Mouse (Mus musculus) embryonic facial prominence, embryonic 11.5 days (tissue): Measurements from ENCODE around the gene Hepacam. TPM values are rescaled to one million over a fixed set of nuclear protein-coding genes. Genes with fewer than 3 reads are reported as not detected.

Source experiments
- ATAC-seq: fragments of 200-750 bp; cut with Nextera tagmentation; replicated peaks from 2 replicates; pipeline ENCODE4 v1.8.0; 2017; ENCODE audit warnings: low read depth; ENCODE audit not compliant: insufficient number of reproducible peaks, low FRiP score, low TSS enrichment
- DNase-seq: peaks from one replicate; pipeline ENCODE4 v3.0.0-alpha.2; 2015; ENCODE audit warnings: low spot score
- H3K27ac ChIP-seq: fragments of 300-500 bp; sonication (generic); replicated peaks from 2 replicates; pipeline ENCODE4 v1.5.1; 2014; ENCODE audit warnings: mild to moderate bottlenecking, low read depth, low read length, control low read depth
- H3K27me3 ChIP-seq: fragments of 300-500 bp; sonication (generic); 2 replicates; pipeline ENCODE4 v1.6.1; 2014; ENCODE audit warnings: mild to moderate bottlenecking, low read length, moderate library complexity, mixed read lengths; ENCODE audit not compliant: control insufficient read depth, insufficient read depth
- H3K36me3 ChIP-seq: fragments of 300-500 bp; sonication (generic); replicated peaks from 2 replicates; pipeline ENCODE4 v1.6.1; 2014; ENCODE audit warnings: low read depth, mild to moderate bottlenecking, low read length, moderate library complexity, mixed read lengths; ENCODE audit not compliant: control insufficient read depth, insufficient read depth
- H3K4me1 ChIP-seq: fragments of 300-500 bp; sonication (generic); 2 replicates; pipeline ENCODE4 v1.6.1; 2014; ENCODE audit warnings: low read length, mixed read lengths; ENCODE audit not compliant: control insufficient read depth, insufficient read depth
- H3K4me2 ChIP-seq: fragments of 300-500 bp; sonication (generic); 2 replicates; pipeline ENCODE4 v1.6.1; 2014; ENCODE audit warnings: low read depth, mild to moderate bottlenecking, control low read depth, low read length, moderate library complexity
- H3K4me3 ChIP-seq: fragments of 300-500 bp; sonication (generic); 2 replicates; pipeline ENCODE4 v1.5.1; 2014; ENCODE audit warnings: low read depth, low read length, control low read depth
- H3K9ac ChIP-seq: fragments of 300-500 bp; sonication (generic); replicated peaks from 2 replicates; pipeline ENCODE4 v1.6.1; 2014; ENCODE audit warnings: mild to moderate bottlenecking, control low read depth, low read length
- H3K9me3 ChIP-seq: fragments of 300-500 bp; sonication (generic); replicated peaks from 2 replicates; pipeline ENCODE4 v1.6.1; 2016; ENCODE audit warnings: mild to moderate bottlenecking, low read length, inconsistent platforms, mixed read lengths; ENCODE audit not compliant: control insufficient read depth
- WGBS: fragments of 180-500 bp; shearing (Covaris S2); extraction: QIAGEN DNeasy Blood & Tissue Kit; methylation state at CpG from one replicate; pipeline ENCODE4 v1.1.7; 2014; 5-methylcytosine and 5-hydroxymethylcytosine counted together
- polyA plus RNA-seq: library from polyadenylated mRNA; unstranded; fragments of >200 nt; fragmentation: Nextera tagmentation; extraction: Ambion mirVana; gene quantifications from 2 replicates; pipeline ENCODE4 v1.2.1, GENCODE M21; 2014

The Hepacam gene
- polyA plus RNA-seq, 1 experiment from 2014 or later = not detected

DNA sequence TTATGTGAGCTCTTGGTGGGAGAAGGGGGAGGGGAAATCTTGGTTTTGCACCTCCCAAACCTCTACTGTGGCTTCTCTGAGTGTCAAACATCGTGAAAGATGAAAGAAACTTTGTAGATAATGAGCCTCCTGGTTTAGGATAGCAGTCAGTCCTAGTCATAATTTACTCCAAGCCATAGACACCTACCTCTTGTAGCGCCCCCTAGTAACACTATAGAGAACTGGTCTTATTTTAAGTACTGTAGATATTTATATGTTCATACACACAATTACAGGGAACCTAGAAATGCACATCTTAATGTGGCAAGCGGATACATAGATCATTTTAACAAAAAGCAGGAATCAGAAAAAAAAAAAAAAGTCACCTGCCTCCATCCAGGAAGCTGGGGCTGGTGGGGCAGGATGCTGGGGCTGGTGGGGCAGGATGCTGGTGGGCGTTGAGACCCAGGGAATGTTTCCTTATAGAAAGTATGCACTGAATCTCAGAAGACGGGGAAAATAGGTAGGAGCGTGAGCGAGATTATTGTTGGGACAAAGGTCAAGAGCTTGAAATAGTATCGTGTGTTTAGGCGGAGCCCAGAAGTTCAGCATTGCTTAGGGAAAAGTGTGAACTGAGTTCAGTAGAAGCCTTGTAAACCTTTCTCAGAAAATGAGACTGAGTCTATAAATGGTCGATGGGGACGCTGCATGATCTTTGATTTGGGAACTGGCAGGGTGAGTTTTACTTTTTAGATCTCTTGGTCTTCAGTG lies 1.1 kb downstream of the Hepacam start:
- ATAC-seq (no peak), DNase-seq (no peak)
- WGBS = 80% methylated on average over 11 of the region's 11 CpGs

DNA sequence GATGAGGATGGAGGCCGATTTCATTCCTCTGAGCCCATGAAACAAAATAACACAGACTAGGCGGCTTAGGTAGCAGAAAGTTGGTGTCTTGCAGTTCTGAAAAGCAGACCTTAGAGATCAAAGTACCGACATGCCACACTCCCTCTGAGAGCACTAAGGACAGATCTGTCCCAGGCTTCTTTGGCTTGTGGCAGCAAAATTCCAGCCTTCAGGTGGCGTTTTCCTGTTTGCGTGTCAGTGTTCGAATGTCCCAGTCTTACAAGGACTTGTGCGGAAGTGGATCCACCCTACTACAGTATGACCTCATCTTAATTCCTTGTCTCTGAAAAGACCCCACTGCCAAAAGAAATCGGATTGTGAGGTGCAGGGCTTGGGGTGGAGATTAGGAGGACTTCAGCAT lies 1.7 kb downstream of the Hepacam start:
- no peak overlapping the region for H3K9ac ChIP-seq

More for the DNA sequence above, 1.1 kb downstream of the Hepacam start:
- Histone ChIP-seq H3K4me3 (no peak overlapping the region), H3K4me1 (no peaks in the 10 kb centered on the region), H3K9me3 (no peaks in the 10 kb centered on the region), H3K27ac (no peak overlapping the region), H3K9ac (no peak overlapping the region), H3K4me2 (no peak overlapping the region), H3K27me3 (no peaks in the 10 kb centered on the region; the same call in 1 of the 2 replicates), H3K36me3 (no peaks in the 10 kb centered on the region)

DNA sequence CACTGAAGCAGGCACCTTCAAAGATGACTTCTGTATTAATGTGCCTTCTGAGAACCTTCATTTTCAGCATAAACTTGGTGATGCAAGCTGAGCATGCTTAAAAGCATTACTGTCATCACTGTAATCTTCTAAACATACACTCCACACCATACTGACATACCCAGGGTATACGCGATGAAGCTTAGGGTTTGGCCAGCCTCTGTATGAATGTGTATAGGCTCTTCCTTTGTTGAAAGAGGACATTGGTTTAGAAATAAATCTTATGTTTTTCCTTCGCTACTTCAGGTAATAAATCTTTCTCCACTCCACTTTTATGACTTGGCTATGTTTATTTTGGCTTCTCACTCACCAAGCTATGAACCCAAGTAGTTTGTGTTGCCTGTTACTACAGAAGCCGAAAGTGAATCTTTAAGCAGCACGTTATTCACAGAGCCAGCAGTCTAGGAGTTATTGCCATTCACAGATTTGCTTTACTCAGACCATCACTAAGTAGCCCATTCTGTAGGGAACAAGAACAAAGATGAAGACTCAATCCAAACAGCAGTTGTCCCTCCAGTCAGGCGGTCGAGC lies 4.2 kb downstream of the Hepacam start:
- ATAC-seq (no peak), DNase-seq (no peak)
- Histone ChIP-seq H3K27me3 (no peaks in the 10 kb centered on the region; the same call in 1 of the 2 replicates), H3K4me3 (no peak overlapping the region), H3K27ac (no peak overlapping the region), H3K9me3 (no peaks in the 10 kb centered on the region), H3K4me1 (no peaks in the 10 kb centered on the region), H3K36me3 (no peaks in the 10 kb centered on the region), H3K4me2 (no peak overlapping the region), H3K9ac (no peak overlapping the region)
- WGBS = 90% methylated on average over 7 of the region's 7 CpGs

More for the DNA sequence above, 1.7 kb downstream of the Hepacam start:
- no peak overlapping the region for H3K4me3 ChIP-seq
- H3K9me3 ChIP-seq = no peaks in the 10 kb centered on the region
- no peak overlapping the region for H3K27ac ChIP-seq
- H3K36me3 ChIP-seq = no peaks in the 10 kb centered on the region
- ATAC-seq = no peak
- H3K4me2 ChIP-seq = no peak overlapping the region
- H3K4me1 ChIP-seq = no peaks in the 10 kb centered on the region
- no peaks in the 10 kb centered on the region; the same call in 1 of the 2 replicates for H3K27me3 ChIP-seq
- DNase-seq = no peak
- 77% methylated on average over 8 of the region's 8 CpGs for WGBS

DNA sequence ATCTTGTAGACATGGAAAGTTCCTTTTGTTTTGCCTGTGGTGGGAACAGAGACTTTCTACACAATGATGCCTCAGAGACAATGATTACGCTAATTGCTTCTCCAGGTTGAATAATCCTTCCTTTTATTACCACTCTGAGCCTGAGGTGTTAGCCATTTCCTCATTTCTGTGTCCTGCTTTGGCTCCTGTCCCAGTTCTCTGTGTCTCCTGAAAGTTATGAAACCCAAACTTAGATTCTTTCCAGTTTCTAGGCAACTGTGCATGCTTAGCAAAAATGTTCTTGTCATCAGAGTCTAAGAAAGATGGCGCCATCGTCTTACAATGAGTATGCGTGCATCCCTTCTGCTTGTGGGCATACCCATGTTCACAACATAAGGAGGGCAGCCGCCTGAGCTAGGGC lies 8.6 kb downstream of the Hepacam start:
- no peaks in the 10 kb centered on the region for H3K36me3 ChIP-seq
- no peaks in the 10 kb centered on the region; the same call in 1 of the 2 replicates for H3K27me3 ChIP-seq
- ATAC-seq = no peak
- H3K4me1 ChIP-seq = no peaks in the 10 kb centered on the region
- 88% methylated on average over 5 of the region's 5 CpGs for WGBS
- DNase-seq = no peak
- no peak overlapping the region for H3K4me2 ChIP-seq
- H3K27ac ChIP-seq = no peak overlapping the region
- H3K9me3 ChIP-seq = no peaks in the 10 kb centered on the region
- no peak overlapping the region for H3K9ac ChIP-seq
- H3K4me3 ChIP-seq = no peak overlapping the region

DNA sequence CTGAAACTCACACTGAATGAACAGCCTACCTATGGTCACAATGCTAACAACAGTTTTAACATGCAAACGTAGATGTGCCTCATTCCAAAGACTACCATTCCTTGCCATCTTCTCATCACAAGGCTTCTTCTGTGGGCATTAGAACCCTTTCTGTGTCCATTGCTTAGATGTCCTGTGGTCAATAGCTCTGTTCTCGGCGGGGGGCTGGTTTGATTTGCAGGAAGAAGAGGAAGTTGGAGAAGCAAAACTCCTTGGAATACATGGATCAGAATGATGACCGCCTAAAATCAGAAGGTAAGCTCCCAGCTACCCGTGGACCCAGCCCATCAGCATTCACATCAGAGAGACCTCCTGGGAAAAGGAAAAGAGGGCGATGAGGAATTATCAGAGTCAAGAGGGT lies 16.0 kb downstream of the Hepacam start:
- H3K27ac ChIP-seq = no peak overlapping the region
- DNase-seq (no peak), ATAC-seq (no peak)
- H3K4me2 ChIP-seq = no peak overlapping the region
- no peak overlapping the region for H3K4me3 ChIP-seq
- no peak overlapping the region for H3K9ac ChIP-seq
- no peaks in the 10 kb centered on the region for H3K36me3 ChIP-seq
- H3K27me3 ChIP-seq = no peaks in the 10 kb centered on the region; the same call in 1 of the 2 replicates
- no peaks in the 10 kb centered on the region; the same call in 1 of the 2 replicates for H3K4me1 ChIP-seq
- no peaks in the 10 kb centered on the region for H3K9me3 ChIP-seq
- WGBS = 89% methylated on average over 6 of the region's 6 CpGs

DNA sequence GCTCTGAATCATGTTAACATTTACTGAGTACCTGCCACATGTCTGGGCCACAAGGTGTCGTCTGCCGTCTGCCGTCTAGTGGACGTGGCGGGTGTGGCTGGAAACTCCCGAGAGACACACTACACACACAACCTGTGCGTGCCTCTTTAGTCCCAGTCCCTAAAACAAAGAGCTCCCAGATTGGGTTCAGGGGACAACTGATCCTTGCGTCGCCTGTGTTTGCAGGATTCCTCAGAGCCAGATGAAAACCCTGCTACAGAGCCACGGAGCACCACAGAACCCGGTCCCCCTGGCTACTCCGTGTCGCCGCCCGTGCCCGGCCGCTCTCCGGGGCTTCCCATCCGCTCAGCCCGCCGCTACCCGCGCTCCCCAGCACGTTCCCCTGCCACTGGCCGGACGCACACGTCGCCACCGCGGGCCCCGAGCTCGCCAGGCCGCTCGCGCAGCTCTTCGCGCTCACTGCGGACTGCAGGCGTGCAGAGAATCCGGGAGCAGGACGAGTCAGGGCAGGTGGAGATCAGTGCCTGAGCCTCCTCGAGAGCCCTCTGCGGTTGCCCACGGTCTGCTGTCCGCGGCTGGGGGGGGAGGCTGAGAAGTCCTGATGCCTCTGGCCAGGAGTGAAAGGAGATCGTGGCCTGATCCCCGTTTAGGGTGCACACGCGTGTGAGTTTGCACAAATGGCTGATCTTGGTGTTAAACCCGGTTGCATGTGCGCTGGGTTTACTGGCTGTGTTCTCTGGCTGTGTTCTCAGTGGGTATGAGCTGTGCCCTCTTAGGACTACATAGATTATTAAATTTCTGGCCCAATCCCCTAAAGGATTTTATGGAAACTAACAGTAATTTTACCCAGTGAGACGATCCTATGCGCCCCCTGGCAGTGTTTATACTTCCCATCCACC lies 17.4 kb downstream of the Hepacam start:
- no peak overlapping the region for H3K27ac ChIP-seq
- 10% methylated on average over 54 of the region's 54 CpGs for WGBS
- H3K27me3 ChIP-seq = no peaks in the 10 kb centered on the region; the same call in 1 of the 2 replicates

DNA sequence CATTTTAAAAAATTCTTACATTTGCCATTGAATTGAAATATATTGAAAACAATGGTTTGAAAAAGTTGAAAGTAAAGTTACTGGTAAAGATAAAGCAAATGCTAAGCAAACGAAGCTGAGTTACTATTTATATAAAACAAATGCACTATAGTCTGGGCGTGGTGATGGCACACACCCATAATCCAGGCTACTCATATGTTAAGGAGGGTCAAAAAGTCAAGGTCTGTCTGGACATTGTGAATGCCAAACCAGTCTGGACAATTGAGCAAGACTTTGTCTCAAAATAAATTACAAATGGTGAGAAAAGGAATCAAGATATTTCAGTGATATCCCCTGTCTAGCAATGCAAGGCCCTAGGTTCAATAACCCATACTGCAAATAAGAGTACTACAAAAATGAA lies 23.7 kb downstream of the Hepacam start:
- Histone ChIP-seq H3K9me3 (no peaks in the 10 kb centered on the region), H3K27ac (no peak overlapping the region), H3K4me2 (no peak overlapping the region), H3K9ac (no peak overlapping the region), H3K36me3 (no peaks in the 10 kb centered on the region), H3K4me3 (no peak overlapping the region), H3K27me3 (no peaks in the 10 kb centered on the region), H3K4me1 (no peaks in the 10 kb centered on the region)
- WGBS = 80% methylated on average over 2 of the region's 2 CpGs
- DNase-seq = no peak
- no peak for ATAC-seq

More for the DNA sequence above, 17.4 kb downstream of the Hepacam start:
- Histone ChIP-seq H3K9ac (peak overlapping the region; percentile 77), H3K36me3 (no peaks in the 10 kb centered on the region), H3K4me3 (peak overlapping the region; percentile 38), H3K4me1 (no peaks in the 10 kb centered on the region; the same call in 1 of the 2 replicates), H3K4me2 (peak overlapping the region; percentile 90), H3K9me3 (no peaks in the 10 kb centered on the region)
- DNase-seq (peak; percentile 61), ATAC-seq (peak; percentile 77)
